ENCODE assay signal across 1 mouse cellular context in the genomic region with DNA sequence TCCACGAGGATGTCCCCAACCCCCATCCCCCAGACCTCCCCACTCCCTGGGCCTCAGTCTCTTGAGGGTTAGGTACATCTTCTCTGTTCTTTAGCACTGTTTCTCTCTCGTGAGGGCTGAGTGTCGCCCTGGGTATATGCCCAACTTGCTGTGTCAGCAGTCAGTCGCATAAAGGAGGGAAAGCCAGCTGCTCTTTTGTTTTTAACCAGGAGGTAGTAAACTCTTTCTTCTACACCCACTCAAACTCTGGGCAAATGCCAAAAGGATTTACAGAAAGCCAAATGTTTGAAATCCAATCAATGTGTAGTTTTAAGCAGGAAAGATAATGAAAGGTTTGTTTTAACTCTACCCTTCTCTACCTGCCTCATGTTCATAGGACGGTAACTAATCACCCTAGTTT.
TF ChIP-seq lines count a peak whose summit lies in the region.

No protein-coding gene starts in this region.

TF ChIP-seq in myocyte, 11 proteins besides CTCF, POLR2A, EP300 and RAD21 (continued from another document):
- TF ChIP-seq MYOG (IDR thresholded peaks at IDR 0.05; ENCODE audit: control insufficient read depth in 1 of 3, insufficient read depth in 1 of 3, insufficient read length in 2 of 3, low read depth in 2 of 3), result no peak
- no peak for TF ChIP-seq CEBPB (IDR thresholded peaks at IDR 0.05; ENCODE audit: insufficient read depth, poor library complexity, severe bottlenecking)
- TF ChIP-seq E2F4 (IDR thresholded peaks at IDR 0.05; ENCODE audit: insufficient read depth), result no peak
- no peak for TF ChIP-seq MAX (IDR thresholded peaks at IDR 0.05; ENCODE audit: low read depth)
- no peak for TF ChIP-seq POLR2AphosphoS2 (IDR thresholded peaks at IDR 0.05; ENCODE audit: insufficient read length, low read depth)
- no peak for TF ChIP-seq MYOD1 (IDR thresholded peaks at IDR 0.05; ENCODE audit: control insufficient read depth in 1 of 3, insufficient read length in 2 of 3, low read depth in 2 of 3)
- no peak for TF ChIP-seq TCF12 (IDR thresholded peaks at IDR 0.05; ENCODE audit: insufficient read depth, poor library complexity, severe bottlenecking)
- TF ChIP-seq USF1 (IDR thresholded peaks at IDR 0.05; ENCODE audit: low read depth), result no peak
- no peak for TF ChIP-seq REST (IDR thresholded peaks at IDR 0.05; ENCODE audit: insufficient read depth, insufficient read length)
TF ChIP-seq in myocyte: peak in this region for 0.
